Mouse (Mus musculus): ENCODE data around the gene Htr6.

DNA sequence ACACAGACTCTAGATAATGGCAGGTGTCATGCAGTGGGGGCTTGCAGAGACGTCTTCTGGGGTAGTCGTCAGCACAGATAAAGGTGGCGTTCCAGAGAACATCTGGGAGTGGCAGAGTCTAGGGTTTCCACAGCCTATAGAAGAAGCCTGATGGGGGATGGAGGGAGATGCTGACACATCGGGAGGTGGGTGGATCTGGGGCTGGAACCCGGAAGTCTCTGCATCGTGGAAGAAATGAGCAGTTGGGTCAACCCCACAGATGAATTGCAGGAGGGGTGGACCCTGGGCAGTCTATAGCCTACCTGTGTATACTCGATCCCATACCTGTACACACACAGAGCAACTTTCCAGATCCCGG lies 41.4 kb downstream of the Htr6 start:
- no peak for TF ChIP-seq CTCF (IDR thresholded peaks at IDR 0.05; ENCODE audit: borderline replicate concordance, extremely low read depth, insufficient read depth, insufficient read length)
- TF ChIP-seq POLR2A (IDR thresholded peaks at IDR 0.05; ENCODE audit: borderline replicate concordance, extremely low read depth, insufficient read depth, insufficient read length, poor library complexity, severe bottlenecking): no peak
